In genomic region chr9:74876328-74876727, GRCm38 (mm10) we compare ENCODE assay signal across 19 mouse cellular contexts. TPM values are rescaled to one million over a fixed set of nuclear protein-coding genes. Genes with fewer than 3 reads are reported as not detected.
A peak's percentile ranks its signal among the peaks of the same experiment; 100 is the strongest.
DNase-seq lines count a peak whose midpoint lies in the region; ATAC-seq and TF ChIP-seq lines count a peak whose summit lies in the region.
"Had no signal": no experiment of that assay in that cellular context is flagged by ENCODE, and none has a peak within 500 bp of the region (broad histone marks: within the 10 kb centered on the region; RNA-seq: fewer than 3 reads in every experiment).

No protein-coding gene starts in this region.

- H3K27me3 ChIP-seq in kidney, postnatal 0 days (ENCODE audit: insufficient read depth, low read length), result peaks cover 1% of the 10 kb centered on the region; the same call in 1 of the 2 replicates

- H3K4me2 ChIP-seq in kidney, postnatal 0 days (ENCODE audit: low read length), result no peak overlapping the region
- H3K4me2 ChIP-seq: forebrain, embryonic 15.5 days; heart, embryonic 11.5 days; limb, embryonic 12.5 days had no signal

- peak; percentile 28; the same call in 1 of the 2 replicates for TF ChIP-seq CTCF in kidney, postnatal 0 days (IDR thresholded peaks at IDR 0.05; ENCODE audit: low read depth)

- no peaks in the 10 kb centered on the region for H3K4me1 ChIP-seq in kidney, postnatal 0 days (replicated peaks; ENCODE audit: insufficient read depth, low read length)
- H3K4me1 ChIP-seq: forebrain, embryonic 15.5 days; limb, embryonic 12.5 days had no signal

- H3K9ac ChIP-seq in kidney, postnatal 0 days (ENCODE audit: low read depth, low read length), result no peak overlapping the region
- H3K9ac ChIP-seq: forebrain, embryonic 15.5 days; limb, embryonic 12.5 days had no signal

- no peak overlapping the region for H3K4me3 ChIP-seq in kidney, postnatal 0 days (replicated peaks; ENCODE audit: low read depth, low read length)
- H3K4me3 ChIP-seq: erythroblast, embryonic 14.5 days; forebrain, embryonic 15.5 days; limb, embryonic 12.5 days had no signal

- no peak for ATAC-seq in kidney, postnatal 0 days (replicated peaks; ENCODE audit: low FRiP score, low read depth)
- ATAC-seq: forebrain, embryonic 15.5 days; hindbrain, embryonic 16.5 days; midbrain, embryonic 16.5 days had no signal

- no peak for DNase-seq in kidney, postnatal 0 days (ENCODE audit: low spot score)
- DNase-seq in kidney, postnatal 25 days, result no peak
- DNase-seq in 3T3-L1 (ENCODE audit: low read depth, low spot score) (peak; percentile 14), 416B (ENCODE audit: low read depth) (peak; percentile 47), R1 (ENCODE audit: low read depth, low spot score) (peak; percentile 64)
- no peak for DNase-seq in thymus, postnatal 36 days
- no peak for DNase-seq in right cerebral cortex, postnatal 25 days
- DNase-seq: cerebellum, adult 11 months; cerebellum, postnatal 14 days; heart, postnatal 14 days; kidney, adult 8-10 months; lung, adult 2 months had no signal

- H3K9me3 ChIP-seq in kidney, postnatal 0 days (replicated peaks; ENCODE audit: low read length), result no peaks in the 10 kb centered on the region
- H3K9me3 ChIP-seq: forebrain, embryonic 15.5 days; limb, embryonic 12.5 days had no signal

- H3K36me3 ChIP-seq in kidney, postnatal 0 days (ENCODE audit: insufficient read depth, low read length), result no peaks in the 10 kb centered on the region
- H3K36me3 ChIP-seq: forebrain, embryonic 15.5 days; limb, embryonic 12.5 days had no signal

- WGBS in kidney, postnatal 0 days, result 56% methylated on average over 6 of the region's 6 CpGs

- H3K27ac ChIP-seq in kidney, postnatal 0 days, result no peak overlapping the region
- H3K27ac ChIP-seq: forebrain, embryonic 15.5 days; limb, embryonic 12.5 days had no signal

RNA-seq across cellular contexts. Expression of gene Onecut1, which starts 14.6 kb away (rescaled TPM):
- polyA plus RNA-seq in kidney, postnatal 0 days (2015; fragmentation: Nextera tagmentation; extraction: Ambion mirVana), result not detected in 2 replicates
- polyA plus RNA-seq: erythroblast, embryonic 14.5 days; large intestine, adult 2 months; lung, adult 2 months had no signal

Comparison
In these comparisons a context has a peak if more than half of its experiments do, and no peak if none do; other contexts are left out.
1. DNase-seq: peak in 3T3-L1 (single experiment), 416B (single experiment) and R1 (single experiment); none in kidney, postnatal 0 days (single experiment), kidney, postnatal 25 days (0 of 2), thymus, postnatal 36 days (0 of 2) and right cerebral cortex, postnatal 25 days (single experiment).